Mouse (Mus musculus) spleen, adult 2 months (tissue): ENCODE data around the gene Tnik.

Experiments
- CTCF ChIP-seq: fragments of 200-500 bp; IDR thresholded peaks from 2 replicates; pipeline ENCODE4 v1.5.1; 2011; ENCODE audit warnings: mild to moderate bottlenecking, inconsistent platforms; ENCODE audit not compliant: insufficient read depth, insufficient read length, insufficient replicate concordance; ENCODE audit errors: extremely low read depth
- POLR2A ChIP-seq: fragments of 200-500 bp; IDR thresholded peaks from 2 replicates; pipeline ENCODE4 v1.6.1; 2011; ENCODE audit warnings: low read depth, low read length, inconsistent platforms

GRCm38 (mm10) chr3:28399593-28400216, 136.7 kb downstream of the Tnik start:
- TF ChIP-seq CTCF (no peak), POLR2A (no peak)
